Mouse (Mus musculus) left cerebral cortex, postnatal 36 days (tissue): ENCODE data around the gene Cul3. TPM values are rescaled to one million over a fixed set of nuclear protein-coding genes. Genes with fewer than 3 reads are reported as not detected.

Experiments
- DNase-seq, 2 experiments: peaks; one replicate each; pipeline ENCODE4 v3.0.0; 2021 to 2022; ENCODE audit warnings: low spot score in 2 of 2, mixed read lengths in 1 of 2
- intact Hi-C: fragments of 180-260 bp; cut with DNase I; formaldehyde crosslinking; loops from one replicate; pipeline ENCODE4 v1.15.1; 2025
- total RNA-seq, 2 experiments: library from RNA; stranded (reverse); gene quantifications; 2 replicates each; pipeline ENCODE4 v1.2.3; 2021

The Cul3 gene
- total RNA-seq, 2 experiments from 2014 or later = 113 to 125 TPM

DNA sequence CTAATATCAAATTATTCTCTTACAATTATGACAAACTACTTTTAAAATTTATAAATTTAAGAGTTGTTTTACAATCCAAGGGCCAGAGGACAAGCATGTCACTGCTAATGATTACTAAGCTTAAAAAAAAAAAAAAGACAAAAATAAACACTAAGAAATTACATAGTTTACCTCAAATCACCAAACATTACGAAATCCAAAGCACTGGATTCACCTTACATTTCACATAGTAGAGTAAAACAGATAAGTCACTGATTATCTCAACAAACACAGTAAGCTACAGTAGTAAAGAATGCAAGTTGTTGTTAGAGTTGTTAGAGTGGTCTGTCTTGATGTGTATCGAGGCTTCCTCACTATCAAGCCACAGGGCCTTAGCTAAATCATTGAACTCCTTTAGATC is 14.5 kb downstream of the Cul3 start:
- no peak for DNase-seq

GRCm38 (mm10) chr1:80324370-80324769 is 15.9 kb downstream of the Cul3 start:
- no peak for DNase-seq
- intact Hi-C loops = no loop called here

More for the DNA sequence above, 14.5 kb downstream of the Cul3 start:
- intact Hi-C loops = no loop called here

- intact Hi-C loops = no loop called here
- no peak for DNase-seq
These were observed 24.7 kb downstream of the Cul3 start for GRCm38 (mm10) chr1:80315533-80316045.

GRCm38 (mm10) chr1:80293307-80293706 is 47.0 kb downstream of the Cul3 start:
- intact Hi-C loops = no loop called here
- no peak for DNase-seq

DNA sequence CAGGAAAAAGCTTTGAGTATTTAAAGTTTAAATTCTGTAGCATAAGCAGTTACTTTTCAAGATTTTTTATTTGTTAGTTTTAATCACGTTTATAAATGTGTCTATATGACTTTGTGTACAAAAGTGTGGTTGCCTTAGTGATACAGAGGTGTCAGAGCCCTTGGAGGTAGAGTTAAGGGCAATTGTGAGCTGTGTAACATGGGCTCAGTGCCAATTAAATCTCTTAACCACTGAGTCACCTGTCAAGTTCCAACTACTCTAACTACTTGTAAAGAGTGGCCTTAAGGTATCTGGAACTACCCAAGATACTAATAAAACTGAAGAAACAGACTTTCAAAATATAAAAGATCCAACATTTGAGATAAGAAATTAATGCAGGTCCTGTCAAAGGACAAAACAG is 61.5 kb downstream of the Cul3 start:
- no peak for DNase-seq
- intact Hi-C loops = no loop called here

GRCm38 (mm10) chr1:80260443-80260842 is 79.8 kb downstream of the Cul3 start:
- no peak for DNase-seq
- intact Hi-C loops = no loop called here

- intact Hi-C loops = no loop called here
- DNase-seq = no peak
These were observed 81.6 kb downstream of the Cul3 start for GRCm38 (mm10) chr1:80258632-80259031.

- intact Hi-C loops = no loop called here
These were observed 87.0 kb downstream of the Cul3 start for GRCm38 (mm10) chr1:80253309-80253708.

DNA sequence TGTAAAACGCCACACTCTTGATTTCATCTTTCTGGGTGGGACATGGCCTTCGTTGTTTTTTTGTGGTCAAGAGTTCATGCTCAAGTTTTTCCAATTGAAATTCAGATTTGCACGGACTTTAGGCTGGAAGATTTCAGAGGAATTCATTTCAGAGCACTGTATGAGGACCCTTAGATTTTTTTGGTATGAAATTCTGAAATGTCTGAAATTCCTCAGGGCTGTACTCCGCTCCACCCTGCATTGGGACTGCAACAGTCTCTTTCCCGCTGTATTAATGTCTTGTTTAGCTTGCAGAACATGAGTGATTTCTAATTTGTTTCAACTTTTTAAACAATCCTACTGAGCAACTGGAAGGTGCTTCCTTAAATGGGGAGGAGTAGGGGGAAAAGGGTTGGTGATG is 90.0 kb downstream of the Cul3 start:
- intact Hi-C loops = no loop called here
- no peak for DNase-seq

More at GRCm38 (mm10) chr1:80253309-80253708, 87.0 kb downstream of the Cul3 start:
- DNase-seq = no peak

- intact Hi-C loops = no loop called here
- DNase-seq = no peak
These were observed 93.1 kb downstream of the Cul3 start for GRCm38 (mm10) chr1:80247131-80247530.

DNA sequence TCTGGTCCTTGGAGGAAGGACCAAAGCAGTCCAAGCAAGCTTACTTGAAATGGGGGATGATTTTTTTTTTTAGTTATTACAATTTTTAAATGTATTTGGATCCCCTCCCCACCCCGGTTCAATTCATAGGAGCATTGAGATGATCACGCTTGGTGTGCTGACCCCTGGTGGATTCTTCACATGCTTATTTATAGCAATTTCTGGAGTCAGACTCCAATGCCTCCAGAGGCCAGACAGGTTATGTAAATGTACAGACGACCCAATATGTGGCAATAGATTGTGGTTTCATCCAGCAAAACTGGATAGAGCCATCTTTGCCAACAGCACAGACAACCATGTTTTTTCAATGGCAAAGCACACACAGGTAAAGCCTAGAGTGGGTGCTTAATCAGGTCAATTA is 96.2 kb downstream of the Cul3 start:
- intact Hi-C loops = no loop called here
- no peak for DNase-seq

DNA sequence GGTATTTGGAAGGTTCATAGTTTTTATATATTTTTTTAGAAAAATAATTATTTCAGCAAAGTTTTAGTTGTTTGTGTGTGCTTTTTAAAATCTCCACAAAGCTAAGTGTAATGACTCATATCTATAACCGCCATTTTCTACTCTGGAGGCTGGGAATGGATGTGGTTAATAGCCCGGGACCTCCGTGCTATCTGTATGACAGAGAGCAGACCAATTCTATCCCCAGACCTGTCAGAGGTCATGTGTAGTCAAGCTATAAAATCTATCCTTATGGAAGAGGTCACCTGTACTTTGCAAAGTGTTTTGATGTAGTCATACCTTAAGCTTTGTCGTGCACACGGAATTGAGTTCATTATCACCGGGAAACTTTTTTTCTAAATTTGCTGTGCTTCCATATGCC is 98.7 kb downstream of the Cul3 start:
- intact Hi-C loops = no loop called here
- DNase-seq = no peak

DNA sequence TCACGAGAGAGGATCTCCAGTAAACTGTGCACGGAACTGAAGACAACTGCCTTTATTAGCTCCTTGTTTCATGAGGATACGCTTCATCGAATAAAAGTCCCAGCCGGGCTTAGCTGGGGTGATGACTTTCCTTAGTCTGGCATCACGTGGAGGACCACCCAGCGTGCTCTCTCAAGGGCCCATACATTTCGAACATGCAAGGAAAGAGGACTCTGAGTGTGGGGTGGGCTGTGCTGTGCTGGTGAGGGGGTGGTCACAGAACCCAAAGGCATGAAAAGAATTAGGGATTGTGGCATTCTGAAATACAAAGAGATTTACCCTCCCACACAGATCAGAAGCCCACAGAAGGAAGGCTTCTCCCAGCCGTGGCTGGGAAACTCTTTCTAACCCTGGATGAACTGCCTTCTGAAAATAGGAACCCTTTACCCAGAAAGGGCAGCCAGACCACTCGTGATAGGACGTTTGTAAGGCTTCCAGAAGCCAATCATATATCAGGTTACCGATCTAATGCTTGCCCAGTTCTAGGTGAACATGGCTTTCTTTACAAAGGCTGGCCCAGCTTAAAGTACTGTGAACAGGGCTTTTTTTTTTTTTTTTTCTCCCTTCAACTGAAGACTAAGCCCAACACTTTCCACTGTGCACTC is 100.1 kb downstream of the Cul3 start:
- DNase-seq = no peak
- intact Hi-C loops = no loop called here

DNA sequence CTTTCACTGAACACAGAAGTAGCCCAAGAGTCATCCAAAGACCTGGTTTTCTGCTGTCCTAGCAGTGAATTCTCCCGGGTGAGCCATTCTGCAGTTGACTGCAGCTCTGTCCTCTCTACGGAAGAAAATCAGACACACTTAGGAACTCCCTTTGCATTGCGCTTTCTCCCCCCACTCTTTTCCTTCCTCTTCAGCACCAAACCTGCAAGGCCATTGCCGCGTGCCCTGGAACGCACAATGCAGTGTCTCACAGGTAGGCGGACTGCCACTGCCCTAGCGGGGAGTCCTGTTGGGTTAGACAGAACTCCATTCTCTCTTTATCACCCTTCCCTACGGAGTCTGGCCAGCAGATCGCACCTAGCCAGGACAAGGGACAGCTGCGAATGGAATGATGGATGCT is 100.8 kb downstream of the Cul3 start:
- intact Hi-C loops = no loop called here
- no peak for DNase-seq

- DNase-seq = no peak
- intact Hi-C loops = no loop called here
These were observed 103.2 kb downstream of the Cul3 start for GRCm38 (mm10) chr1:80236951-80237702.

- intact Hi-C loops = no loop called here
- no peak for DNase-seq
These were observed 104.2 kb downstream of the Cul3 start for GRCm38 (mm10) chr1:80236126-80236525.

GRCm38 (mm10) chr1:80230612-80231011 is 109.7 kb downstream of the Cul3 start:
- no peak for DNase-seq
- intact Hi-C loops = no loop called here

DNA sequence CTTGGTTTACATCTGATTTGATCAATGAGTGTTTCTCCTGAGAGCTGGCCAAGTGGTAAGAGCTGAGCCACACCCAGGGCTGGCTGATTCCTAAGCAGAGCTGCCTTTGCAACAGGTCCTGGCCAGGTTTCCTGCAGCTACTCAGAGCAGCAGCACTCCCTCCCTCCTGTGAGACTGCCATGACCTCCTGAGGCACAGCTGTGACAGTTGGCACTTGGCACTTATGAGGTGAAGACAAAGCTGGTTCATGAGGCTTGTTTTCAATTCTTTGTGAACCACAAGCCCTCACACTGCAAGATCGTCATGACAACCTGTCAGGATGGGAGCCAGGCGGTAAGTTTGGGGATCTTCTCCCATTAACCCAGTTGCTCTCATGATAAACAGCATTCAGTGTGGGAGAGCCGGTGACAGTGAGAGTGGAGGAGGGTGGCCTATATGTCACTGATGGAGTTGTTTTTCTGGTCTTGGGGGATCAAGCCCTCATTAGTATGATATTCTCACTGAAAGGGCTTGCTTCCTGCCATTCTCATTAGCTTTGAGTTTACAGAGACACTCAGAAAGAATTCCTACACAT is 115.4 kb downstream of the Cul3 start:
- intact Hi-C loops = no loop called here
- no peak for DNase-seq

DNA sequence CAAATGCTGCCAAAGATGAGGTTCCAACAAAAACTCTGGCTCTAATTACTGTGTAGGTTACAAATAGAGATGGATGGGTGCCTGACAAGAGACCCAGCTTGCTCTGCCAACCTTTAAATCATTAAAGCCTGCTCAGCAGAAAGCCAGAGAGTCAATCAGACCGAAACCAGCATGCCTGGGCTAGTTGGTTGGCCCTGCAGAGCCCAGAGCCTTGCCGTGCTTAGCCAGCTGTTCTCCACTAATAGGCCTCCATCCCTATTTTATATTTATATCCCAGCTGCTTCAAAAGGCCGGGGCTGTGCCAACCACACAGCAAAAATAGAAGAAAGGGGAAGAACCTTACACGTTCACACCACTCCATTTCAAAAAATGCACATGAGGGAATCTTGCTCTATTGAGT is 119.1 kb downstream of the Cul3 start:
- intact Hi-C loops = no loop called here
- DNase-seq = no peak

DNA sequence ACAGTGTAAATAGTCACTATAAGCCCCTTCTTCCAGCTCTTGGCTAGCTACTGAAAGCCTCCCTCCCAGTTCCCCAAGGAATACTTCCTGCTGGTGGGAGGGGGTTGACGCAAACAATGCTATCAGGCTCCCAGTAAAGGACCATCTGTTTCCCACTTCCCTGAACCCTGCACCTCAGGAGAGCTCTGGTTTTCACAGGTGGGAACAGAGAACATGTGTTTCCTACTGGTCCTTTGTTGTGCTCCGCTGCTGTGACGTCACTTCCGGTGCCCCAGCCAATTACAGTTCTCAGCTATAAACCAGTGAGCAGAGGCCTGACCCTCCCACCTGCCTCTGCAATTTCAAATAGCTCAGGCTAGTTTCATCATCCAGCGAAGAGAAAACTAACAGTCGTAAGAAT is 122.0 kb downstream of the Cul3 start, which contains the start of gene Fam124b:
Gene Fam124b (minus strand): TSS at position 206 of the 400 bp plus-strand sequence.
- no peak for DNase-seq
- intact Hi-C loops = no loop called here
